Mouse (Mus musculus): ENCODE results near the gene Plpp7.

DNA sequence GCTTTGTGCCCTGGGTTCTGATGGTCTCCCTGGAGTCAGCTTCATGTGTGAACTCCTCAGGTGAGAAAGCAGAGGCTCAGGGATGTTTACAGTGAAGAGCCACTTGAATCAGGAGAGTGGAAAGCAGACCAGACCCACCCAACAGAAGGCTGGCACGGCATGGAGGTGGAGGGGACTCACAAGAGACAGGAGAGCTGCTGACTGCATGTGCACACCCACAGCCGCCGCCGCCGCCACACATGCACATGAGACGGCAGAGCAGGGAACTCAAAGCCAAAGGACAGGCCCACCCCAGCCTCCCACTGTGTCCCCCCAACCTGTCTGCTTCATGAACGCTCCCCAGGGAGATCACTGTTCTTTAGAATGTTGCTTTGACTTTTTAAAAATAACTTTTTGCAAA, 8.8 kb downstream of the Plpp7 start:
- TF ChIP-seq CTCF (IDR thresholded peaks at IDR 0.05; ENCODE audit: insufficient read depth, low read depth, low read length) (no peak), POLR2A (IDR thresholded peaks at IDR 0.05; ENCODE audit: insufficient read depth, low read depth, low read length) (no peak)
